Mouse (Mus musculus) MEL (cell line): ENCODE results near the gene Mrps27. TPM values are rescaled to one million over a fixed set of nuclear protein-coding genes. Genes with fewer than 3 reads are reported as not detected.
A peak's percentile ranks its signal among the peaks of the same experiment; 100 is the strongest.

Experiments
- DNase-seq: peaks from one replicate; pipeline ENCODE4 v3.0.0; 2011; ENCODE audit warnings: low read depth, low spot score
- H3K27ac ChIP-seq: 2 replicates; pipeline ENCODE4 v1.5.1; 2012; ENCODE audit warnings: low read depth, mild to moderate bottlenecking, control low read depth, low read length, moderate library complexity; ENCODE audit not compliant: control insufficient read depth
- H3K27me3 ChIP-seq, 2 experiments: fragments of 150-350 bp in 1 of 2; sonication (generic) in 1 of 2; 2 replicates each; pipeline ENCODE4 v1.6.1; 2012; ENCODE audit warnings: low read length in 2 of 2, mild to moderate bottlenecking in 2 of 2, improper control_type of control experiment in 1 of 2, moderate library complexity in 1 of 2; ENCODE audit not compliant: insufficient read depth in 2 of 2, control insufficient read depth in 1 of 2
- H3K36me3 ChIP-seq, 2 experiments: 2 replicates each; pipeline ENCODE4 v1.6.1; 2012 to 2014; ENCODE audit warnings: low read length in 2 of 2, improper control_type of control experiment in 1 of 2, inconsistent platforms in 1 of 2, mild to moderate bottlenecking in 1 of 2; ENCODE audit not compliant: insufficient read depth in 2 of 2, control insufficient read depth in 1 of 2
- H3K4me1 ChIP-seq, 2 experiments: fragments of 150-350 bp in 1 of 2; sonication (generic) in 1 of 2; 2 replicates each; pipeline ENCODE4 v1.6.1; 2012; ENCODE audit warnings: low read length in 2 of 2, improper control_type of control experiment in 1 of 2, mild to moderate bottlenecking in 1 of 2; ENCODE audit not compliant: insufficient read depth in 2 of 2, control insufficient read depth in 1 of 2
- H3K4me3 ChIP-seq, 2 experiments: fragments of 150-350 bp in 1 of 2; sonication (generic) in 1 of 2; 2 replicates each; pipeline ENCODE4 v1.5.1; 2012; ENCODE audit warnings: low read depth in 2 of 2, low read length in 2 of 2, mild to moderate bottlenecking in 2 of 2, moderate library complexity in 2 of 2, control low read depth in 1 of 2, improper control_type of control experiment in 1 of 2; ENCODE audit not compliant: control insufficient read depth in 1 of 2, insufficient read depth in 1 of 2
- H3K79me2 ChIP-seq: 2 replicates; pipeline ENCODE4 v1.6.1; 2012; ENCODE audit warnings: mild to moderate bottlenecking, low read length, moderate library complexity; ENCODE audit not compliant: control insufficient read depth, poor library complexity, insufficient read depth
- H3K9ac ChIP-seq: 2 replicates; pipeline ENCODE4 v1.6.1; 2012; ENCODE audit warnings: low read depth, mild to moderate bottlenecking, control low read depth, low read length, moderate library complexity; ENCODE audit not compliant: control insufficient read depth, poor library complexity, severe bottlenecking
- H3K9me3 ChIP-seq: fragments of 150-350 bp; sonication (generic); replicated peaks from 2 replicates; pipeline ENCODE4 v1.6.1; 2012; ENCODE audit warnings: mild to moderate bottlenecking, low read length, improper control_type of control experiment, moderate library complexity; ENCODE audit not compliant: insufficient read depth
- BHLHE40 ChIP-seq: IDR thresholded peaks from 2 replicates; pipeline ENCODE4 v1.6.1; 2012; ENCODE audit warnings: low read depth, mild to moderate bottlenecking, inconsistent platforms, low read length, improper control_type of control experiment, borderline replicate concordance
- CHD1 ChIP-seq: IDR thresholded peaks from 2 replicates; pipeline ENCODE4 v1.6.1; 2012; ENCODE audit warnings: low read depth, mild to moderate bottlenecking, inconsistent platforms, low read length, improper control_type of control experiment
- CHD2 ChIP-seq: IDR thresholded peaks from 2 replicates; pipeline ENCODE4 v1.6.1; 2011; ENCODE audit warnings: low read length, improper control_type of control experiment
- CTCF ChIP-seq, 3 experiments: IDR thresholded peaks in 2 of 3; conservative IDR thresholded peaks in 1 of 3; 2 replicates each; pipeline ENCODE4 v1.5.1; 2011 to 2012; ENCODE audit warnings: low read length in 3 of 3, low read depth in 2 of 3, mild to moderate bottlenecking in 2 of 3, improper control_type of control experiment in 1 of 3, inconsistent platforms in 1 of 3, mixed read lengths in 1 of 3, moderate library complexity in 1 of 3; ENCODE audit not compliant: control insufficient read depth in 1 of 3, insufficient read depth in 1 of 3, poor library complexity in 1 of 3, severe bottlenecking in 1 of 3
- ETS1 ChIP-seq: IDR thresholded peaks from 2 replicates; pipeline ENCODE4 v1.6.1; 2012; ENCODE audit warnings: low read depth, mild to moderate bottlenecking, inconsistent platforms, low read length, improper control_type of control experiment, moderate library complexity
- GABPA ChIP-seq: IDR thresholded peaks from 2 replicates; pipeline ENCODE4 v1.6.1; 2012; ENCODE audit warnings: low read depth, mild to moderate bottlenecking, inconsistent platforms, low read length, improper control_type of control experiment, moderate library complexity
- HCFC1 ChIP-seq: IDR thresholded peaks from 2 replicates; pipeline ENCODE4 v1.6.1; 2012; ENCODE audit warnings: low read depth, mild to moderate bottlenecking, inconsistent platforms, low read length, improper control_type of control experiment, moderate library complexity
- MAX ChIP-seq: IDR thresholded peaks from 2 replicates; pipeline ENCODE4 v1.6.1; 2011; ENCODE audit warnings: low read length, improper control_type of control experiment
- MEF2A ChIP-seq: IDR thresholded peaks from 2 replicates; pipeline ENCODE4 v1.6.1; 2014; ENCODE audit warnings: low read depth, mild to moderate bottlenecking, inconsistent platforms, low read length, improper control_type of control experiment; ENCODE audit not compliant: poor library complexity, insufficient replicate concordance, severe bottlenecking; ENCODE audit errors: extremely low read depth
- MYB ChIP-seq: IDR thresholded peaks from 2 replicates; pipeline ENCODE4 v1.6.1; 2011; ENCODE audit warnings: mild to moderate bottlenecking, low read depth, low read length, improper control_type of control experiment
- NELFE ChIP-seq: IDR thresholded peaks from 2 replicates; pipeline ENCODE4 v1.6.1; 2011; ENCODE audit warnings: low read depth, low read length, improper control_type of control experiment
- POLR2AphosphoS5 ChIP-seq: IDR thresholded peaks from 2 replicates; pipeline ENCODE4 v1.6.1; 2012; ENCODE audit warnings: low read depth, borderline replicate concordance, mild to moderate bottlenecking, inconsistent platforms, low read length, moderate library complexity, mixed read lengths
- RAD21 ChIP-seq: IDR thresholded peaks from 2 replicates; pipeline ENCODE4 v1.6.1; 2011; ENCODE audit warnings: mild to moderate bottlenecking, low read depth, low read length, improper control_type of control experiment
- SIN3A ChIP-seq: IDR thresholded peaks from 2 replicates; pipeline ENCODE4 v1.6.1; 2012; ENCODE audit warnings: low read length, improper control_type of control experiment, inconsistent platforms
- SMC3 ChIP-seq: IDR thresholded peaks from 2 replicates; pipeline ENCODE4 v1.6.1; 2011; ENCODE audit warnings: low read depth, low read length, improper control_type of control experiment
- TAL1 ChIP-seq: IDR thresholded peaks from 2 replicates; pipeline ENCODE4 v1.6.1; 2012; ENCODE audit warnings: mild to moderate bottlenecking, inconsistent platforms, low read length, moderate library complexity, mixed read lengths
- TBP ChIP-seq: IDR thresholded peaks from 2 replicates; pipeline ENCODE4 v1.8.0; 2011; ENCODE audit warnings: low read depth, low read length, improper control_type of control experiment
- USF1 ChIP-seq: IDR thresholded peaks from 2 replicates; pipeline ENCODE4 v1.6.1; 2014; ENCODE audit warnings: low read depth, mild to moderate bottlenecking, inconsistent platforms, low read length, improper control_type of control experiment, moderate library complexity
- ZC3H11A ChIP-seq: IDR thresholded peaks from 2 replicates; pipeline ENCODE4 v1.6.1; 2012; ENCODE audit warnings: low read depth, mild to moderate bottlenecking, inconsistent platforms, low read length, improper control_type of control experiment
- ZKSCAN1 ChIP-seq: IDR thresholded peaks from 2 replicates; pipeline ENCODE4 v1.6.1; 2012; ENCODE audit warnings: low read depth, mild to moderate bottlenecking, inconsistent platforms, low read length, improper control_type of control experiment, moderate library complexity
- polyA plus RNA-seq, 2 experiments: library from polyadenylated mRNA; stranded (reverse) in 1 of 2; unstranded in 1 of 2; fragments of >175 nt in 1 of 2; fragments of >200 nt in 1 of 2; gene quantifications; 2 replicates each; pipeline versions ENCODE4 v1.2.1 to v1.2.4; 2012; ENCODE audit warnings: low replicate concordance in 2 of 2, low read depth in 1 of 2; ENCODE audit not compliant: insufficient read length in 2 of 2, insufficient read depth in 1 of 2, missing spikeins in 1 of 2
- total RNA-seq: library from RNA; depleted of rRNA; stranded (reverse); fragments of 300-350 nt; gene quantifications from 2 replicates; pipeline ENCODE4 v1.2.3, GENCODE M21; 2012

The Mrps27 gene
- total and polyA plus RNA-seq, 3 experiments = 27.9 to 44.1 TPM; not detected in 1

DNA sequence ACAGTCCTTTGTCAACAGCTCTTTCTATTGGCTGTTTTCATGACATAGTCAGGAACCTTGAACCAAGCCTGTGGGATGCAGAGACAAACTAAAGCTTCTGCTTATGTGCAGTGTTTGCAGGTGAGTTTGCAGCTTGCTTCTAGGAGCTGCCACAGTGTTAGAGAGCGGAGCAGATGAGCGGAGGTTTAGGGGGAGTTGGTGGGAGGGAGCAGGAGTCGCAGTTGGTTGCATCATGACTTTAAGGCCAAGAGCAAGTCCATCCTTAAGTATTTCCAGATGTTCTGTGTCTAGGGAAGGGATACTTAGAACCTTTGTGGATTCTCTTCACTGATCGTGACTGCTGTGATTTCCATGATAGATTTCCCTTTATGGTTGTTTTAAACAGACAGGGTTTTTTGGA, 29.6 kb downstream of the Mrps27 start:
- Histone ChIP-seq H3K36me3 (no peaks in the 10 kb centered on the region), H3K9me3 (no peaks in the 10 kb centered on the region), H3K4me3 (no peak overlapping the region), H3K4me1 (no peaks in the 10 kb centered on the region), H3K27me3 (no peaks in the 10 kb centered on the region), H3K79me2 (no peaks in the 10 kb centered on the region), H3K9ac (no peak overlapping the region), H3K27ac (no peak overlapping the region)
- TF ChIP-seq TAL1 (no peak), MEF2A (no peak), MYB (no peak), CHD1 (no peak), TBP (no peak), USF1 (no peak), BHLHE40 (no peak), MAX (no peak), ETS1 (no peak), HCFC1 (no peak), ZKSCAN1 (no peak), GABPA (no peak), SIN3A (no peak), POLR2AphosphoS5 (no peak), CHD2 (no peak), CTCF (IDR thresholded peaks at IDR 0.05 in 2 of 3, conservative IDR thresholded peaks at IDR 0.05 in 1 of 3; ENCODE audit: control insufficient read depth in 1 of 3, insufficient read depth in 1 of 3, low read depth in 2 of 3, low read length in 3 of 3, poor library complexity in 1 of 3, severe bottlenecking in 1 of 3) (no peak), NELFE (no peak)
- no peak for DNase-seq

DNA sequence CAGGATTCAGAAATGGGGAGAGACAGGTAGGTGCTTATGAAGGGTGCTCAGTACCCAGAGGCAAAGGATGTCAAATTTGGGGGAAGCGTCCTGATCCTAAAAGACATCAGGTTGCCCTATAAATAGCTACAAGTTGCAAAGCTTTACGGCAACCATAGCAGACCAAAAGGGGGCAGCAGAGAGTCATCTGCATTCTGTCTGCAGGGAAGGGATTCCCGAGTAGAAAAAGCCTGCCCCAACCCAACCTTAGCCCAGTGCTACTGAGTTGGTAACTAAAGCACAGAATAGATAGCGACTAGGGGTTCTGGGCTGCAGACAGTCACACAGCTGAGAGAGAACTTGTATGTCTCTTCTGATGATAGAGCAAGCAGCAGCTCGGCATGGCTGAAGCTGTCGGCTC, 31.0 kb downstream of the Mrps27 start:
- Histone ChIP-seq H3K9me3 (no peaks in the 10 kb centered on the region), H3K27ac (no peak overlapping the region), H3K4me3 (no peak overlapping the region), H3K27me3 (no peaks in the 10 kb centered on the region), H3K36me3 (no peaks in the 10 kb centered on the region)
- TF ChIP-seq CTCF (IDR thresholded peaks at IDR 0.05 in 2 of 3, conservative IDR thresholded peaks at IDR 0.05 in 1 of 3; ENCODE audit: control insufficient read depth in 1 of 3, insufficient read depth in 1 of 3, low read depth in 2 of 3, low read length in 3 of 3, poor library complexity in 1 of 3, severe bottlenecking in 1 of 3) (peak; percentile 71 to 92 (median 73)), MAX (no peak), RAD21 (peak; percentile 56), SMC3 (peak; percentile 44; the same call in 1 of the 2 replicates), ZC3H11A (peak; percentile 30; the same call in 1 of the 2 replicates)
- TF ChIP-seq, all 39 proteins: peak for 4
- no peaks in the 10 kb centered on the region for H3K4me1 ChIP-seq
- peak; percentile 72 for DNase-seq
- H3K79me2 ChIP-seq = no peaks in the 10 kb centered on the region
- H3K9ac ChIP-seq = no peak overlapping the region
